Mouse (Mus musculus): ENCODE results near the gene Hipk1.

DNA sequence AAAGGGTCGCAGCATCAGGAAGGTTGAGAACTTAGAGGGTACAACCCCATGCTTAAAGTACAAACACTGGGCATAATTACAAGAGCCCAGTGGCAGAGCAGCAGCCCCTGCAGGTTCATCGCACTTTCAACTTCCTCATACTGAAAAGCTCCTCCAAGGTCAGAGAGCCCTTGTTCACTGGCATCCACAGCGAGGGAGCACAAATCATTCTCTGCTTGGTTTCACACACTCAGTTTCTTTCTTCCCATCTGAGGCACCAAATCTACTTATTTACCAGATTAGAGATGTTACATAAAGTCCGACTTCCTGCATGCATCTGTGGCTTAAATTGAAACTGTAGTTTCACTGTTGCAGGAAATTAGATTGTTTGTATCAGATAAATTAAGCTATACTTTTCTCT is 18.5 kb downstream of the Hipk1 start:
- TF ChIP-seq TCF12 (IDR thresholded peaks at IDR 0.05; ENCODE audit: insufficient read depth, poor library complexity, severe bottlenecking) (no peak), POLR2A (IDR thresholded peaks at IDR 0.05; ENCODE audit: insufficient read length, low read depth) (no peak), POLR2AphosphoS2 (IDR thresholded peaks at IDR 0.05; ENCODE audit: insufficient read length, low read depth) (no peak), MAX (IDR thresholded peaks at IDR 0.05; ENCODE audit: low read depth) (no peak), E2F4 (IDR thresholded peaks at IDR 0.05; ENCODE audit: insufficient read depth) (no peak), SRF (IDR thresholded peaks at IDR 0.05; ENCODE audit: control insufficient read depth, insufficient read length, low read depth) (no peak), MYOG (IDR thresholded peaks at IDR 0.05; ENCODE audit: control insufficient read depth in 1 of 3, insufficient read depth in 1 of 3, insufficient read length in 2 of 3, low read depth in 2 of 3) (no peak), MYOD1 (IDR thresholded peaks at IDR 0.05; ENCODE audit: control insufficient read depth in 1 of 3, insufficient read length in 2 of 3, low read depth in 2 of 3) (no peak), USF1 (IDR thresholded peaks at IDR 0.05; ENCODE audit: low read depth) (no peak)

Measured in myocyte (in vitro differentiated cells).